Mouse (Mus musculus) adrenal gland (tissue): ENCODE results near the gene Pak2.

ENCODE experiments used
- intact Hi-C: fragments of 180-260 bp; cut with DNase I; formaldehyde crosslinking; loops from one replicate; pipeline ENCODE4 v1.15.1; 2025
- microRNA-seq, 2 experiments: library from miRNA; unstranded; fragments of <30 nt; microRNA quantifications; one replicate each; pipeline ENCODE4; 2019

The Pak2 gene

GRCm38 (mm10) chr16:32008529-32009293 lies 70.4 kb downstream of the Pak2 start:
- intact Hi-C loops: no loop called here

GRCm38 (mm10) chr16:32004731-32005130 lies 74.4 kb downstream of the Pak2 start:
- intact Hi-C loops: no loop called here

- intact Hi-C loops: loop anchor here (2.0 kb wide), 1 partner anchor 54 kb away; the partner anchor contains the start of genes 0610012G03Rik and Ncbp2
These were observed 76.3 kb downstream of the Pak2 start, which contains the start of gene Senp5 for GRCm38 (mm10) chr16:32002509-32003477. Gene Senp5 (minus strand): TSS chr16:32003287.

GRCm38 (mm10) chr16:31996371-31996770 lies 82.8 kb downstream of the Pak2 start:
- intact Hi-C loops: no loop called here

- intact Hi-C loops: no loop called here
These were observed 85.2 kb downstream of the Pak2 start for GRCm38 (mm10) chr16:31993946-31994345.

- intact Hi-C loops: no loop called here
These were observed 85.9 kb downstream of the Pak2 start for GRCm38 (mm10) chr16:31993195-31993594.

GRCm38 (mm10) chr16:31992039-31992438 lies 87.1 kb downstream of the Pak2 start:
- intact Hi-C loops: no loop called here

- intact Hi-C loops: no loop called here
These were observed 98.2 kb downstream of the Pak2 start for GRCm38 (mm10) chr16:31980946-31981345.

- intact Hi-C loops: no loop called here
These were observed 99.6 kb downstream of the Pak2 start for GRCm38 (mm10) chr16:31979501-31979900.

GRCm38 (mm10) chr16:31975258-31975657 lies 103.9 kb downstream of the Pak2 start:
- intact Hi-C loops: no loop called here

Small RNA genes lying within 50 kb of the gene (microRNA-seq; reads per million reads assigned to microRNA genes)
- 0 reads per million in 2 experiments for gene Gm26269
